Mouse (Mus musculus) ES-Bruce4 (cell line): ENCODE results near the gene Zcchc24.

ENCODE experiments used
- CTCF ChIP-seq: IDR thresholded peaks from one replicate; pipeline ENCODE4 v1.8.1; 2011; ENCODE audit warnings: low read depth, low read length
- EP300 ChIP-seq: IDR thresholded peaks from 2 replicates; pipeline ENCODE4 v1.6.1; 2011; ENCODE audit warnings: low read depth, low read length; ENCODE audit not compliant: insufficient read depth
- POLR2A ChIP-seq: IDR thresholded peaks from one replicate; pipeline ENCODE4 v1.8.1; 2011; ENCODE audit warnings: low read length; ENCODE audit not compliant: insufficient read depth

DNA sequence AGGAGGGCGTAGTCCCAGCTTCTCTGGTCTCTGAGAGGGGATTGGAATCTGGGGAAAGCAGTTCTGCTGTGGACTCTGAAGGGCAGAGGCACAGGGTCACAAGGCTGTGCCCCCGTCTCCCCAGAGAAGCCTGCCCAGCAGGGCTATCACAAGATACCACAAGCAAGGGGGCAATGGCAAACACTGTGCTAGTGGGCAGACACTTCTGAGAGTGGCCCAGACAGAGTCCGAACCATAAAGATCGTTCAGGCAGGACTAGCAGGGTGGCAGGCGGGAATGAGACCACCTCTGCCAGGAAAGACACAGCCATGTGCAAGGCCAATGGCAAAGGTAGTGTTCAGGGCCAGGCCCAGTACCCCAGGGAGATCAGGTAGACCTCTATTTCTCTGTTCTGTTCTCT, 7.7 kb downstream of the Zcchc24 start:
- TF ChIP-seq EP300, result no peak
- no peak for TF ChIP-seq CTCF
- TF ChIP-seq POLR2A, result no peak
